Mouse (Mus musculus): Measurements from ENCODE around the gene Erlin1. TPM values are rescaled to one million over a fixed set of nuclear protein-coding genes. Genes with fewer than 3 reads are reported as not detected.

Gene Erlin1
- total RNA-seq (2021), result 10 to 100 TPM; 17.6 to 19.7 TPM

- peak; percentile 87 to 93 for DNase-seq (ENCODE audit: extremely low spot score in 1 of 2, low spot score in 1 of 2)
Measured at GRCm38 (mm10) chr19:44069121-44069913, at the start of gene Erlin1. Gene Erlin1, minus strand, starts transcription at chr19:44069785.

- no peak for DNase-seq (ENCODE audit: extremely low spot score in 1 of 2, low spot score in 1 of 2)
Measured at GRCm38 (mm10) chr19:44117793-44118192, 48.2 kb upstream of the Erlin1 start.

GRCm38 (mm10) chr19:44111706-44112105, 42.1 kb upstream of the Erlin1 start:
- DNase-seq (ENCODE audit: extremely low spot score in 1 of 2, low spot score in 1 of 2), result no peak

GRCm38 (mm10) chr19:44110356-44110755, 40.8 kb upstream of the Erlin1 start:
- no peak for DNase-seq (ENCODE audit: extremely low spot score in 1 of 2, low spot score in 1 of 2)

GRCm38 (mm10) chr19:44108996-44109395, 39.4 kb upstream of the Erlin1 start:
- no peak for DNase-seq (ENCODE audit: extremely low spot score in 1 of 2, low spot score in 1 of 2)

GRCm38 (mm10) chr19:44107661-44108521, 38.3 kb upstream of the Erlin1 start:
- no peak for DNase-seq (ENCODE audit: extremely low spot score in 1 of 2, low spot score in 1 of 2)

GRCm38 (mm10) chr19:44106831-44107660, 37.5 kb upstream of the Erlin1 start, which contains the start of gene Chuk:
Gene Chuk, minus strand, starts transcription at chr19:44107480.
- DNase-seq (ENCODE audit: extremely low spot score in 1 of 2, low spot score in 1 of 2), result peak; percentile 87 to 93

- DNase-seq (ENCODE audit: extremely low spot score in 1 of 2, low spot score in 1 of 2), result no peak
Measured at GRCm38 (mm10) chr19:44104393-44104792, 34.8 kb upstream of the Erlin1 start.

GRCm38 (mm10) chr19:44103001-44103400, 33.4 kb upstream of the Erlin1 start:
- DNase-seq (ENCODE audit: extremely low spot score in 1 of 2, low spot score in 1 of 2), result no peak

GRCm38 (mm10) chr19:44100840-44101239, 31.3 kb upstream of the Erlin1 start:
- no peak for DNase-seq (ENCODE audit: extremely low spot score in 1 of 2, low spot score in 1 of 2)

- DNase-seq (ENCODE audit: extremely low spot score in 1 of 2, low spot score in 1 of 2), result no peak
Measured at GRCm38 (mm10) chr19:44086278-44086677, 16.7 kb upstream of the Erlin1 start.

GRCm38 (mm10) chr19:44080920-44081319, 11.3 kb upstream of the Erlin1 start:
- no peak for DNase-seq (ENCODE audit: extremely low spot score in 1 of 2, low spot score in 1 of 2)

GRCm38 (mm10) chr19:44080023-44080422, 10.4 kb upstream of the Erlin1 start:
- DNase-seq (ENCODE audit: extremely low spot score in 1 of 2, low spot score in 1 of 2), result no peak

- DNase-seq (ENCODE audit: extremely low spot score in 1 of 2, low spot score in 1 of 2), result no peak
Measured at GRCm38 (mm10) chr19:44077024-44077423, 7.4 kb upstream of the Erlin1 start.

GRCm38 (mm10) chr19:44076457-44076856, 6.9 kb upstream of the Erlin1 start:
- no peak for DNase-seq (ENCODE audit: extremely low spot score in 1 of 2, low spot score in 1 of 2)

- no peak for DNase-seq (ENCODE audit: extremely low spot score in 1 of 2, low spot score in 1 of 2)
Measured at GRCm38 (mm10) chr19:44074986-44075385, 5.4 kb upstream of the Erlin1 start.

- DNase-seq (ENCODE audit: extremely low spot score in 1 of 2, low spot score in 1 of 2), result no peak
Measured at GRCm38 (mm10) chr19:44071166-44071565, 1.6 kb upstream of the Erlin1 start.

- no peak for DNase-seq (ENCODE audit: extremely low spot score in 1 of 2, low spot score in 1 of 2)
Measured at GRCm38 (mm10) chr19:44069914-44070232, 288 bp upstream of the Erlin1 start.

GRCm38 (mm10) chr19:44068232-44068631, 1.4 kb downstream of the Erlin1 start:
- DNase-seq (ENCODE audit: extremely low spot score in 1 of 2, low spot score in 1 of 2), result no peak

GRCm38 (mm10) chr19:44067323-44068049, 2.1 kb downstream of the Erlin1 start:
- DNase-seq (ENCODE audit: extremely low spot score in 1 of 2, low spot score in 1 of 2), result no peak

All from layer of hippocampus, postnatal 25 days (tissue).